Mouse (Mus musculus): ENCODE results near the gene Nin.

DNA sequence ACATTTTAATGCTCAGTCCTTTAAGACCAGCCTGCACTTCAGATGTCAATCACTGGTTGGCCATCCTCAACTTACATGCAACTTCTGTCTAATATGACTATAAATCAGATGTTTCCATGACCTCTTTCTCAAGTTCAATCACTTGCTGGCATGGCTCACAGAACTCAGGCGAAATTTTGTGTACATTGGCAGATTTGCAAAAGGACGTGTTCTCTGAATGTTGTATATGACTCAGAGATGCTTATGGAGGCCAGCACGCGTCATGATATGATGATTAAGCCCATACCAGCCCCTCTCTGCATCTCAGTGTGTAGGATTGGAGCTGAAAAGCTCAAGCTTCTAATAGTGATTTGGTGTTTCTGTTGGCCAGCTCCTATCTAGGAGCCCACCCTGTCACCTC is 13.1 kb upstream of the Nin start:
- TF ChIP-seq POLR2A (IDR thresholded peaks at IDR 0.05; ENCODE audit: control insufficient read depth, low read depth, low read length): no peak
- TF ChIP-seq CTCF (IDR thresholded peaks at IDR 0.05; ENCODE audit: control insufficient read depth, insufficient read depth, insufficient replicate concordance, low read depth, low read length): no peak
